In the genomic region with DNA sequence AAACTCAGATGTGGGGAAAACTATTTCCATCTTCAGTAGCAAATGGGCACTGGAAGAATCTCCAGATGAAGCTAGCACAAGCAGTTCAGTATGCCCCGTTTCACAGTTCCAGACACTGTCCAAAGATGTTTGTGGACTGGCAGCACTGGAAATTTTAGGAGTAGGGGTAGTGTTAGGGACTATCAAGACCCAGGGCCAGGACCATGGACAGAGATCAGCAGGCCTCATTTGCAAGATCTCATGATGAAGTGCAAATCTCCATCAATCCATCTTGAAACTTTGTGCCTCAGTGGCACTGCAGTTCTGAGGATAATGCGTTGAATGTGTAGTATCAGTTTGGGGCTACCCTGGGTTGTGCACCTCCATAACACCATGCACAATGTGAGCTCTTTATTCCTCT, we compare ENCODE assay signal across 16 mouse cellular contexts. TPM values are rescaled to one million over a fixed set of nuclear protein-coding genes. Genes with fewer than 3 reads are reported as not detected.
DNase-seq lines count a peak whose midpoint lies in the region; ATAC-seq lines count a peak whose summit lies in the region.
"Had no signal": no experiment of that assay in that cellular context is flagged by ENCODE, and none has a peak within 500 bp of the region (broad histone marks: within the 10 kb centered on the region; RNA-seq: fewer than 3 reads in every experiment).

No protein-coding gene starts in this region.

- no peaks in the 10 kb centered on the region for H3K4me1 ChIP-seq in kidney, embryonic 16.5 days (ENCODE audit: insufficient read depth, low read length)
- H3K4me1 ChIP-seq in embryonic facial prominence, embryonic 10.5 days: no peaks in the 10 kb centered on the region

- no peak overlapping the region for H3K4me2 ChIP-seq in kidney, embryonic 16.5 days (replicated peaks; ENCODE audit: low read depth, low read length)

- ATAC-seq in kidney, embryonic 16.5 days (ENCODE audit: low FRiP score, low TSS enrichment): no peak

- no peaks in the 10 kb centered on the region for H3K9me3 ChIP-seq in kidney, embryonic 16.5 days (ENCODE audit: low read length)
- H3K9me3 ChIP-seq in embryonic facial prominence, embryonic 10.5 days: no peaks in the 10 kb centered on the region

- no peak overlapping the region for H3K9ac ChIP-seq in kidney, embryonic 16.5 days (replicated peaks; ENCODE audit: low read length)
- H3K9ac ChIP-seq: liver, embryonic 14.5 days had no signal

- no peak overlapping the region for H3K27ac ChIP-seq in kidney, embryonic 16.5 days (ENCODE audit: low read length)
- no peak overlapping the region for H3K27ac ChIP-seq in embryonic facial prominence, embryonic 10.5 days (replicated peaks)
- H3K27ac ChIP-seq: heart, adult 2 months; left cerebral cortex, adult 2 months; liver, embryonic 14.5 days had no signal

- H3K36me3 ChIP-seq in kidney, embryonic 16.5 days (ENCODE audit: insufficient read depth, low read length): no peaks in the 10 kb centered on the region
- no peaks in the 10 kb centered on the region for H3K36me3 ChIP-seq in embryonic facial prominence, embryonic 10.5 days (replicated peaks)

- 67% methylated on average over 2 of the region's 2 CpGs for WGBS in kidney, embryonic 16.5 days
- WGBS in embryonic facial prominence, embryonic 10.5 days: 75% methylated on average over 2 of the region's 2 CpGs

- peaks cover 8% of the 10 kb centered on the region; the same call in 1 of the 2 replicates for H3K27me3 ChIP-seq in kidney, embryonic 16.5 days (ENCODE audit: insufficient read depth, low read length)
- H3K27me3 ChIP-seq in embryonic facial prominence, embryonic 10.5 days (replicated peaks; ENCODE audit: low read depth, poor library complexity, severe bottlenecking): peaks cover 43% of the 10 kb centered on the region

- DNase-seq in adrenal gland, postnatal 14 days: peak; percentile 22
- no peak for DNase-seq in adrenal gland, postnatal 4 days (ENCODE audit: low spot score in 2 of 2)
- DNase-seq in kidney, postnatal 36 days: peak; percentile 3 to 20
- peak; percentile 24 for DNase-seq in ES-CJ7 (ENCODE audit: low read depth, low spot score)
- DNase-seq in embryonic facial prominence, embryonic 10.5 days (ENCODE audit: low spot score): peak; percentile 45
- DNase-seq in cerebellum, adult 11 months: no peak
- no peak for DNase-seq in cerebellum, postnatal 14 days
- DNase-seq: cerebellum, adult 9-10 months; heart, adult 2 months; thymus, adult 18-20 months had no signal

- no peak overlapping the region for H3K4me3 ChIP-seq in kidney, embryonic 16.5 days (ENCODE audit: low read length)
- no peak overlapping the region for H3K4me3 ChIP-seq in embryonic facial prominence, embryonic 10.5 days
- H3K4me3 ChIP-seq: heart, adult 2 months; left cerebral cortex, adult 2 months had no signal

RNA-seq across cellular contexts. Expression of gene Nexmif, which starts 7.7 kb away (rescaled TPM):
- 11.0 and 11.2 TPM in 2 replicates for total RNA-seq in adrenal gland, postnatal 14 days (2021)
- total RNA-seq in adrenal gland, postnatal 4 days (2021): 10 to 100 TPM; 16.9 to 17.2 TPM
- 1.4 and 1.5 TPM in 2 replicates for polyA plus RNA-seq in kidney, embryonic 16.5 days (2015; fragmentation: Nextera tagmentation; extraction: Ambion mirVana)
- 0.50 and 0.52 TPM in 2 replicates for polyA plus RNA-seq in embryonic facial prominence, embryonic 10.5 days (2016; fragmentation: Nextera tagmentation; extraction: Ambion mirVana)
- total RNA-seq: hematopoietic stem cell, adult 5-6 weeks; megakaryocyte-erythroid progenitor cell, adult 5-6 weeks had no signal
- polyA plus RNA-seq: C2C12 had no signal

Comparison
In these comparisons a context has a peak if more than half of its experiments do, and no peak if none do; other contexts are left out.
1. DNase-seq: peak in adrenal gland, postnatal 14 days (single experiment), kidney, postnatal 36 days (2 of 2), ES-CJ7 (single experiment) and embryonic facial prominence, embryonic 10.5 days (single experiment); none in adrenal gland, postnatal 4 days (0 of 2), cerebellum, adult 11 months (single experiment) and cerebellum, postnatal 14 days (0 of 2).